In genomic region chr19:32211293-32211585, GRCm38 (mm10) we compare ENCODE assay signal across 8 mouse cellular contexts.
DNase-seq lines count a peak whose midpoint lies in the region; ATAC-seq and TF ChIP-seq lines count a peak whose summit lies in the region.

No protein-coding gene starts in this region.

- H3K4me2 ChIP-seq in heart, embryonic 15.5 days: peak overlapping the region; percentile 62
- H3K4me2 ChIP-seq in forebrain, embryonic 12.5 days: peak overlapping the region; percentile 68
- peak overlapping the region; percentile 91 for H3K4me2 ChIP-seq in liver, embryonic 14.5 days (ENCODE audit: low read depth)

- no peaks in the 10 kb centered on the region for H3K36me3 ChIP-seq in heart, embryonic 15.5 days
- H3K36me3 ChIP-seq in E14TG2a.4 (ENCODE audit: insufficient read depth, low read length): peaks cover 13% of the 10 kb centered on the region
- no peaks in the 10 kb centered on the region for H3K36me3 ChIP-seq in forebrain, embryonic 12.5 days (replicated peaks)
- H3K36me3 ChIP-seq in liver, embryonic 14.5 days (replicated peaks; ENCODE audit: control insufficient read depth, insufficient read depth, low read depth): no peaks in the 10 kb centered on the region; the same call in 1 of the 2 replicates

- TF ChIP-seq CTCF in E14TG2a.4 (conservative IDR thresholded peaks at IDR 0.05; ENCODE audit: low read length): no peak
- no peak for TF ChIP-seq CTCF in liver, embryonic 14.5 days (IDR thresholded peaks at IDR 0.05; ENCODE audit: low read depth)
- TF ChIP-seq CTCF in cerebellum, adult 2 months (IDR thresholded peaks at IDR 0.05; ENCODE audit: borderline replicate concordance, insufficient read depth, low read depth, low read length): no peak

- no peak for DNase-seq in heart, postnatal 4 days
- DNase-seq in liver, embryonic 14.5 days (ENCODE audit: low read depth in 3 of 3, low spot score in 3 of 3): no peak
- DNase-seq in frontal cortex, postnatal 14 days (ENCODE audit: low spot score in 2 of 2): no peak
- no peak for DNase-seq in cerebellum, adult 2 months
- DNase-seq in right cerebral cortex, adult 18-20 months: no peak

- no peak for TF ChIP-seq EP300 in liver, embryonic 14.5 days (IDR thresholded peaks at IDR 0.05; ENCODE audit: low read depth)

- peaks cover 28% of the 10 kb centered on the region for H3K4me1 ChIP-seq in heart, embryonic 15.5 days (replicated peaks)
- H3K4me1 ChIP-seq in E14TG2a.4 (replicated peaks; ENCODE audit: low read depth, low read length): peaks cover 17% of the 10 kb centered on the region
- peaks cover 13% of the 10 kb centered on the region for H3K4me1 ChIP-seq in forebrain, embryonic 12.5 days
- peaks cover 10 to 20% of the 10 kb centered on the region in 2 experiments for H3K4me1 ChIP-seq in liver, embryonic 14.5 days (replicated peaks; ENCODE audit: control insufficient read depth in 2 of 2, insufficient read depth in 2 of 2, low read length in 1 of 2)
- peaks cover 6% of the 10 kb centered on the region for H3K4me1 ChIP-seq in cerebellum, adult 2 months (ENCODE audit: control insufficient read depth, insufficient read depth, low read length)

- TF ChIP-seq POLR2A in cerebellum, adult 2 months (IDR thresholded peaks at IDR 0.05; ENCODE audit: borderline replicate concordance, insufficient read depth, low read length): no peak

- H3K27me3 ChIP-seq in heart, embryonic 15.5 days: no peaks in the 10 kb centered on the region
- no peaks in the 10 kb centered on the region for H3K27me3 ChIP-seq in E14TG2a.4 (ENCODE audit: insufficient read depth, low read length)
- 0 out of 2 replicates have a peak, but pooled peaks cover 4% of the 10 kb centered on the region for H3K27me3 ChIP-seq in forebrain, embryonic 12.5 days
- H3K27me3 ChIP-seq in liver, embryonic 14.5 days (ENCODE audit: control insufficient read depth, insufficient read depth, low read length): no peaks in the 10 kb centered on the region
- H3K27me3 ChIP-seq in cerebellum, adult 2 months (ENCODE audit: control insufficient read depth, insufficient read depth, low read length): no peaks in the 10 kb centered on the region

- peak overlapping the region; percentile 34; the same call in 1 of the 2 replicates for H3K9ac ChIP-seq in heart, embryonic 15.5 days
- no peak overlapping the region for H3K9ac ChIP-seq in forebrain, embryonic 12.5 days
- peak overlapping the region; percentile 52 for H3K9ac ChIP-seq in liver, embryonic 14.5 days (replicated peaks)

- peak overlapping the region; percentile 90 for H3K27ac ChIP-seq in heart, embryonic 15.5 days
- H3K27ac ChIP-seq in forebrain, embryonic 12.5 days: no peak overlapping the region
- peak overlapping the region; percentile 67 for H3K27ac ChIP-seq in liver, embryonic 14.5 days
- no peak overlapping the region for H3K27ac ChIP-seq in cerebellum, adult 2 months (ENCODE audit: insufficient read depth, low read length)

- H3K9me3 ChIP-seq in heart, embryonic 15.5 days (replicated peaks): no peaks in the 10 kb centered on the region
- no peaks in the 10 kb centered on the region for H3K9me3 ChIP-seq in E14TG2a.4 (ENCODE audit: low read length)
- H3K9me3 ChIP-seq in forebrain, embryonic 12.5 days: no peaks in the 10 kb centered on the region
- no peaks in the 10 kb centered on the region for H3K9me3 ChIP-seq in liver, embryonic 14.5 days (ENCODE audit: control insufficient read depth, low read length)

- peak; percentile 23; the same call in 1 of the 2 replicates for ATAC-seq in heart, embryonic 15.5 days (replicated peaks; ENCODE audit: insufficient number of reproducible peaks, insufficient read depth, low FRiP score, low read depth)
- peak; percentile 44 for ATAC-seq in forebrain, embryonic 12.5 days (ENCODE audit: low FRiP score)
- ATAC-seq in liver, embryonic 14.5 days (ENCODE audit: insufficient read depth): peak; percentile 38

- peak overlapping the region; percentile 51 for H3K4me3 ChIP-seq in heart, embryonic 15.5 days
- H3K4me3 ChIP-seq in E14TG2a.4 (replicated peaks; ENCODE audit: low read length): peak overlapping the region; percentile 83
- H3K4me3 ChIP-seq in forebrain, embryonic 12.5 days (replicated peaks): peak overlapping the region; percentile 38
- H3K4me3 ChIP-seq in liver, embryonic 14.5 days (ENCODE audit: insufficient read depth in 1 of 2, low read depth in 2 of 2, low read length in 2 of 2): peak overlapping the region; percentile 59 to 79
- H3K4me3 ChIP-seq in cerebellum, adult 2 months (replicated peaks; ENCODE audit: insufficient read depth, low read depth, low read length): no peak overlapping the region

Comparison
In these comparisons a context has a peak if more than half of its experiments do, and no peak if none do; other contexts are left out.
1. H3K27ac ChIP-seq: peak in heart, embryonic 15.5 days (single experiment) and liver, embryonic 14.5 days (single experiment); none in forebrain, embryonic 12.5 days (single experiment) and cerebellum, adult 2 months (single experiment).
2. Peak in every context shown above with its lines, with median percentiles within 50 percentile points of each other: ATAC-seq and H3K4me2 ChIP-seq.